Mouse (Mus musculus): ENCODE measurements around the gene Fkbp15.

DNA sequence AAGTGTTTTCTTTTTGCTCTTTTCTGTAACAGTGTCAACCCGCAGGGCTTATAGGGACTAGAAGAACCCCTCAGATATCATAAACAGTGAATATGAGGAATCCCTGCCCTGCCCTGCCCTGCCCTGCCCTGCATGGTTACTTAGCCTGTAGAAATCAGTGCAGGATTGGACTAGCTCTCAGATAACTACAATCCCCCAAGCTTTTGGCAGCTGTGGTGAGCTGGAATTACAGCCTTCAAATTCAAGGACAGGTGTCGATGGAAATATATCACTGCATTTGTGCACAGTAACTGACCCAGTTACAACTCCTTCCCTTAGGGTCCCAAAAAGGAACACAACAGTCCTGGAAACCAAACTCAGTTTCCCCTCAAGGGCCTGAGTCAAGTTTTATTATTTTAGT lies 60.3 kb downstream of the Fkbp15 start:
- TF ChIP-seq CTCF (IDR thresholded peaks at IDR 0.05) = no peak
- TF ChIP-seq EP300 (IDR thresholded peaks at IDR 0.05) = no peak

All from lung, postnatal 0 days (tissue).